In the genomic region with DNA sequence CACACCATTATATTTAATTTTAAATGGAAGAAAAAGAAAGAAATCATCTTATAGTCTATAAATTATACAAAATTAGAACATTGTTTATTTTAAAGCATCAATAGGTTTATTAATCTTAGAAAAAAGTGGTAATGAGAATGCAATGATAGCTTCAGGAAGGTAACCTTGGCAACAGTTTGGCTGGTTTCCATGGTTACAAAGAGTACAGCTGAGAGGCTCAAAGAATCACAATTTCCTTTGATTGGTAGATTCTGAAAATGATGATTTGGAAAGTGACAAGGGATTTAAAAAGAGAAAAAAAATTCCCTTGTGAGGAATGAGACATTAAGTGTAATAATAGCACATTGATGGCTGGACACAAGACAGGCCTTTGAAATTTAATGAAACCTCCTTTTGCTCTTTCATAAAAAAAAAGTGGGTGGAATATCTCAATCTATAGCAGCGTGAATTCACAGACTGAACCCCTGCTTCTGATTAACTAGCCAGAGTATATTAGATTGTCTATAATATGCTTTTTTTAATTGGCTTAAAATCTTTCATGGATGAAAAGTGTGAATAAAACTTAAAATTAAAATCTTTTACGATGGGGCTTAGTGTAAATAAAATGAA, we compare ENCODE assay signal across 15 mouse cellular contexts. TPM values are rescaled to one million over a fixed set of nuclear protein-coding genes. Genes with fewer than 3 reads are reported as not detected.
DNase-seq lines count a peak whose midpoint lies in the region; ATAC-seq lines count a peak whose summit lies in the region.
"Had no signal": no experiment of that assay in that cellular context is flagged by ENCODE, and none has a peak within 500 bp of the region (broad histone marks: within the 10 kb centered on the region; RNA-seq: fewer than 3 reads in every experiment).

No protein-coding gene starts in this region.

- no peak for ATAC-seq in neural tube, embryonic 11.5 days (ENCODE audit: insufficient read depth, low FRiP score, low TSS enrichment)
- peak; percentile 73 for ATAC-seq in forebrain, embryonic 14.5 days

- H3K36me3 ChIP-seq in neural tube, embryonic 11.5 days (ENCODE audit: control insufficient read depth, insufficient read depth, low read length): no peaks in the 10 kb centered on the region
- H3K36me3 ChIP-seq in forebrain, embryonic 14.5 days (ENCODE audit: control insufficient read depth, insufficient read depth, low read length): no peaks in the 10 kb centered on the region
- no peaks in the 10 kb centered on the region for H3K36me3 ChIP-seq in heart, embryonic 10.5 days
- H3K36me3 ChIP-seq: embryonic facial prominence, embryonic 15.5 days; limb, embryonic 10.5 days; lung, embryonic 15.5 days had no signal

- H3K9me3 ChIP-seq in neural tube, embryonic 11.5 days (ENCODE audit: control insufficient read depth, low read length): no peaks in the 10 kb centered on the region
- no peaks in the 10 kb centered on the region for H3K9me3 ChIP-seq in forebrain, embryonic 14.5 days (replicated peaks; ENCODE audit: control insufficient read depth, low read length)
- H3K9me3 ChIP-seq in heart, embryonic 10.5 days: no peaks in the 10 kb centered on the region
- H3K9me3 ChIP-seq: embryonic facial prominence, embryonic 15.5 days; limb, embryonic 10.5 days; lung, embryonic 15.5 days had no signal

- DNase-seq in neural tube, embryonic 11.5 days (ENCODE audit: low spot score): peak; percentile 18
- no peak for DNase-seq in neural tube, embryonic 10.5 days (ENCODE audit: extremely low spot score, low spot score)
- peak; percentile 94 for DNase-seq in forebrain, embryonic 14.5 days (ENCODE audit: low spot score)
- peak; percentile 10 to 18 for DNase-seq in layer of hippocampus, adult 8-10 months (ENCODE audit: low spot score in 2 of 2)
- peak; percentile 43 for DNase-seq in retina, embryonic 14.5 days (ENCODE audit: low spot score)
- no peak for DNase-seq in urinary bladder, postnatal 10 days (ENCODE audit: low spot score)
- no peak for DNase-seq in heart, embryonic 10.5 days (ENCODE audit: low spot score)
- DNase-seq: gastrocnemius, postnatal 10 days; kidney, adult 18-20 months had no signal

- no peak overlapping the region for H3K27ac ChIP-seq in neural tube, embryonic 11.5 days (ENCODE audit: low read depth, low read length)
- H3K27ac ChIP-seq in forebrain, embryonic 14.5 days (ENCODE audit: low read depth, low read length): no peak overlapping the region
- no peak overlapping the region for H3K27ac ChIP-seq in heart, embryonic 10.5 days
- H3K27ac ChIP-seq: embryonic facial prominence, embryonic 15.5 days; limb, embryonic 10.5 days; lung, embryonic 15.5 days; stomach, postnatal 0 days had no signal

- no peak overlapping the region for H3K4me3 ChIP-seq in neural tube, embryonic 11.5 days (ENCODE audit: low read depth, low read length)
- H3K4me3 ChIP-seq in forebrain, embryonic 14.5 days (ENCODE audit: low read depth, low read length): no peak overlapping the region
- H3K4me3 ChIP-seq in heart, embryonic 10.5 days: no peak overlapping the region
- H3K4me3 ChIP-seq: embryonic facial prominence, embryonic 15.5 days; limb, embryonic 10.5 days; lung, embryonic 15.5 days had no signal

- no peak overlapping the region for H3K4me2 ChIP-seq in neural tube, embryonic 11.5 days (ENCODE audit: low read depth)
- H3K4me2 ChIP-seq in forebrain, embryonic 14.5 days (ENCODE audit: low read length): no peak overlapping the region
- H3K4me2 ChIP-seq: embryonic facial prominence, embryonic 15.5 days; lung, embryonic 15.5 days had no signal

- no peaks in the 10 kb centered on the region; the same call in 1 of the 2 replicates for H3K4me1 ChIP-seq in neural tube, embryonic 11.5 days (ENCODE audit: control insufficient read depth, insufficient read depth, low read length)
- H3K4me1 ChIP-seq in forebrain, embryonic 14.5 days (ENCODE audit: control insufficient read depth, insufficient read depth, low read length): peaks cover 8% of the 10 kb centered on the region
- no peaks in the 10 kb centered on the region for H3K4me1 ChIP-seq in heart, embryonic 10.5 days
- H3K4me1 ChIP-seq: embryonic facial prominence, embryonic 15.5 days; limb, embryonic 10.5 days had no signal

- H3K9ac ChIP-seq in neural tube, embryonic 11.5 days (ENCODE audit: low read length): no peak overlapping the region
- no peak overlapping the region for H3K9ac ChIP-seq in forebrain, embryonic 14.5 days (ENCODE audit: low read length)
- H3K9ac ChIP-seq: embryonic facial prominence, embryonic 15.5 days; lung, embryonic 15.5 days had no signal

- H3K27me3 ChIP-seq in neural tube, embryonic 11.5 days (ENCODE audit: control insufficient read depth, insufficient read depth, low read length): no peaks in the 10 kb centered on the region
- no peaks in the 10 kb centered on the region for H3K27me3 ChIP-seq in forebrain, embryonic 14.5 days (replicated peaks; ENCODE audit: control insufficient read depth, insufficient read depth, low read length)
- no peaks in the 10 kb centered on the region for H3K27me3 ChIP-seq in heart, embryonic 10.5 days (ENCODE audit: insufficient read depth, poor library complexity, severe bottlenecking)
- H3K27me3 ChIP-seq: embryonic facial prominence, embryonic 15.5 days; lung, embryonic 15.5 days had no signal

- 68% methylated on average over 2 of the region's 2 CpGs for WGBS in neural tube, embryonic 11.5 days
- 25% methylated on average over 2 of the region's 2 CpGs for WGBS in forebrain, embryonic 14.5 days
- 86% methylated on average over 2 of the region's 2 CpGs for WGBS in heart, embryonic 10.5 days

RNA-seq across cellular contexts. Expression of gene Plscr5, which starts 13.8 kb away (rescaled TPM):
- polyA plus RNA-seq in neural tube, embryonic 11.5 days (2014; fragmentation: Nextera tagmentation; extraction: Ambion mirVana): not detected in 2 replicates
- polyA plus RNA-seq in forebrain, embryonic 14.5 days (2014; fragmentation: Nextera tagmentation; extraction: Ambion mirVana): 0.24 TPM in 1 of 2 replicates, not detected in the other
- not detected for total RNA-seq in layer of hippocampus, adult 8-10 months (2022)
- not detected in 2 replicates for polyA plus RNA-seq in heart, embryonic 10.5 days (2016; fragmentation: Nextera tagmentation; extraction: Ambion mirVana)
- total RNA-seq: gastrocnemius, postnatal 10 days; monocyte, adult 5-6 weeks had no signal
- polyA plus RNA-seq: embryonic facial prominence, embryonic 15.5 days; heart, embryonic 16.5 days; limb, embryonic 10.5 days; lung, embryonic 15.5 days; stomach, postnatal 0 days had no signal

Comparison
In these comparisons a context has a peak if more than half of its experiments do, and no peak if none do; other contexts are left out.
1. DNase-seq: peak in neural tube, embryonic 11.5 days (single experiment), forebrain, embryonic 14.5 days (single experiment), layer of hippocampus, adult 8-10 months (2 of 2) and retina, embryonic 14.5 days (single experiment); none in neural tube, embryonic 10.5 days (single experiment), urinary bladder, postnatal 10 days (single experiment) and heart, embryonic 10.5 days (single experiment).